Mouse (Mus musculus): ENCODE measurements around the gene Gm20736.
"Not testable (repeated sequence)": the region's sequence is repeated elsewhere in the genome, so short reads cannot be mapped to it uniquely, and the experiment has no call there.

Gm20736 gene

GRCm38 (mm10) chrY:65377390-65377789 lies at the start of gene Gm20736:
TSS of gene Gm20736 (plus strand) at chrY:65377690.
- DNase-seq = not testable (repeated sequence)
